Mouse (Mus musculus) leukemia stem cell, adult 10-12 weeks (primary cell): ENCODE results near the gene Piga. TPM values are rescaled to one million over a fixed set of nuclear protein-coding genes. Genes with fewer than 3 reads are reported as not detected.

Source experiments
- polyA plus RNA-seq: library from polyadenylated mRNA; stranded (reverse); fragments of >175 nt; gene quantifications from 2 replicates; pipeline ENCODE4 v1.2.3, GENCODE M21; 2012; ENCODE audit warnings: low replicate concordance

The Piga gene
- polyA plus RNA-seq = 0.90 and 2.1 TPM in 2 replicates

GRCm38 (mm10) chrX:164419471-164419939, at the start of gene Piga:
Piga (plus strand) TSS chrX:164419787.

DNA sequence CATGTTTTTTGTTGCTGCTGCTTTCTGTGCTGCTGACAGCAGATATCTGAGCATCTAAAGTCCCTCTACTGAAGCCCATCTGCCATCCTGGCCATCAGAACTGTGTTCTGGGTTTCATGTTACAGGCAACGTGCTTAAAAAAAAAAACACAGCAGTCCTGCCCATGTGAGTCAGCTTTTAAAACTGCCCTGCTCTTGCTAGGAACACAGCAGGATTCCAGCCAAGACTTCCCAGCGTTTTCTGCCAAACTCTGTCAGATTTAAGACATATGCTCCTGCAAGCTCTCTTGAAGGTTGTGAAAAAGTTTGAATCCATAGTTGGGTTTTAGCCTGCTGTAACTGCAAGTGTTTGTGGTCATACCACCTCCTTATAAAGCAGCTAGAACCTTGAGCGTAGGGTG, 46.5 kb upstream of the Piga start, which contains the start of gene Vegfd:
TSS of gene Vegfd (plus strand) at position 298 of the 400 bp plus-strand sequence.

DNA sequence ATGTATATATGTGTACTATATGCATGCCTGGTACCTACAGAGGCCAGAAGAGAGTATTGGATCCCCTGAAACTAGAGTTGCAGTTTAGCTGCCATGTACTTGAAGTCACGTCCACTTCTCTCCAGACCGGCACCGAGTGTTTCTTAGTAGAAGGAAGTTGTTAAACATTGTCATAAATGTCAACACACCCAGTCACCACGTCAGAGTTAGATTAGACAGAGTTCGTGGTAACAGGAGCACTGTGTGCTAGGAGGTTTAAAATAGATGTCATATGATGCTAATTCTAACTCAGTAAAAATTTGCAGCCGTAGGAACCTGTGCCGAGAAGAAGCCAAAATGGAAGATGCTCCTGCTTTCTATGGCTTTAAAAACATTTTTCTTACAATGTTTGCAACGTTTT, 17.1 kb downstream of the Piga start, which contains the start of gene Asb11:
TSS of gene Asb11 (plus strand) at position 286 of the 400 bp plus-strand sequence.

Other genes with a start within 250 kb of the Piga start
- not detected in 2 replicates for gene Bmx, start 161.6 kb upstream of the Piga start, polyA plus RNA-seq
- gene Pir, start 150.4 kb upstream of the Piga start, polyA plus RNA-seq = 4.5 TPM in 1 of 2 replicates, not detected in the other
- gene Vegfd, start 46.4 kb upstream of the Piga start, polyA plus RNA-seq = not detected in 2 replicates
- not detected in 2 replicates for gene Asb11, start 17.2 kb downstream of the Piga start, polyA plus RNA-seq
- gene Asb9, start 86.5 kb downstream of the Piga start, polyA plus RNA-seq = not detected in 2 replicates